Mouse (Mus musculus) kidney, adult 2 months (tissue): ENCODE results near the gene Nabp2. TPM values are rescaled to one million over a fixed set of nuclear protein-coding genes. Genes with fewer than 3 reads are reported as not detected.

Experiments used
- DNase-seq: peaks from one replicate; pipeline ENCODE4 v3.0.0; 2021
- H3K27ac ChIP-seq: fragments of 200-500 bp; 2 replicates; pipeline ENCODE4 v1.5.1; 2012; ENCODE audit warnings: low read depth, low read length, control low read depth, inconsistent platforms; ENCODE audit not compliant: insufficient read depth
- H3K27me3 ChIP-seq: fragments of 200-500 bp; replicated peaks from 2 replicates; pipeline ENCODE4 v1.6.1; 2012; ENCODE audit warnings: mild to moderate bottlenecking, moderate library complexity, low read length, inconsistent platforms; ENCODE audit not compliant: control insufficient read depth, insufficient read depth
- H3K36me3 ChIP-seq: fragments of 200-500 bp; 2 replicates; pipeline ENCODE4 v1.6.1; 2012; ENCODE audit warnings: mild to moderate bottlenecking, moderate library complexity, low read length, inconsistent platforms; ENCODE audit not compliant: control insufficient read depth, insufficient read depth
- H3K4me1 ChIP-seq: fragments of 200-500 bp; 2 replicates; pipeline ENCODE4 v1.6.1; 2011; ENCODE audit warnings: low read length; ENCODE audit not compliant: control insufficient read depth, insufficient read depth
- H3K4me3 ChIP-seq: fragments of 200-500 bp; 2 replicates; pipeline ENCODE4 v1.5.1; 2011; ENCODE audit warnings: mild to moderate bottlenecking, low read depth, low read length, control low read depth; ENCODE audit not compliant: insufficient read depth
- CTCF ChIP-seq: fragments of 200-500 bp; conservative IDR thresholded peaks from 2 replicates; pipeline ENCODE4 v1.5.1; 2011; ENCODE audit warnings: low read depth, mild to moderate bottlenecking, control low read depth, low read length, moderate library complexity, mixed read lengths; ENCODE audit not compliant: insufficient read depth, insufficient read length
- POLR2A ChIP-seq: fragments of 200-500 bp; IDR thresholded peaks from one replicate; pipeline ENCODE4 v1.6.1; 2011; ENCODE audit warnings: low read depth, low read length, control low read depth
- WGBS: fragments of 180-500 bp; shearing (Covaris S2); methylation state at CpG from one replicate; pipeline ENCODE4 v1.1.7; 2018; 5-methylcytosine and 5-hydroxymethylcytosine counted together
- polyA plus RNA-seq: library from polyadenylated mRNA; depleted of rRNA; stranded (reverse); fragments of >200 nt; gene quantifications from 2 replicates; pipeline ENCODE4 v1.2.3, GENCODE M21; 2012

Nabp2 gene
- polyA plus RNA-seq, 1 experiment = 37.8 TPM

- no peak overlapping the region for H3K4me3 ChIP-seq
- H3K27me3 ChIP-seq = no peaks in the 10 kb centered on the region
- TF ChIP-seq CTCF = no peak
- no peak for TF ChIP-seq POLR2A
- DNase-seq = no peak
- H3K27ac ChIP-seq = no peak overlapping the region
- no peaks in the 10 kb centered on the region for H3K36me3 ChIP-seq
- H3K4me1 ChIP-seq = no peaks in the 10 kb centered on the region
- WGBS = 82% methylated on average over 4 of the region's 4 CpGs
These were observed 18.2 kb upstream of the Nabp2 start for GRCm38 (mm10) chr10:128429454-128429853.

DNA sequence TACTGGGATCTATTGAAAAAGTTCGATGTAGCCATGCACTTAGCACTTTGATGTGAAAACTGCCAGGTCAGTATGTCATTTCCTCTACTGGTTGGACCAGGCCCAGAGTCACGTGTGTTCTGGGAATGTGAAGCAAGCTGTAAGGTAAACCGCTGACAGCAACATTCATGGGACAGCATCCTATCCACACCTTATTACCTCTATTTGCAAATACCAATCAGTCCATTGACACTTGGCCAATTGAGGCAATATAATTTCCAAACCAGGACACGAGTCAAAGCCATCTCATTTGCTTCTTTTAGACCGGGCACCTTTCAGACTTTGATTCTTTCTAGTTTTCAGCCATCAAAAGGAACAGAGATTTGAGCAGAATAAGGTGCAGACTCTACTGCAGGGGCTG is 17.8 kb upstream of the Nabp2 start:
- Histone ChIP-seq H3K4me3 (no peak overlapping the region), H3K4me1 (no peaks in the 10 kb centered on the region), H3K27ac (no peak overlapping the region), H3K36me3 (no peaks in the 10 kb centered on the region), H3K27me3 (no peaks in the 10 kb centered on the region)
- TF ChIP-seq POLR2A = no peak
- no peak for TF ChIP-seq CTCF
- no peak for DNase-seq
- WGBS = 66% methylated on average over 5 of the region's 5 CpGs

DNA sequence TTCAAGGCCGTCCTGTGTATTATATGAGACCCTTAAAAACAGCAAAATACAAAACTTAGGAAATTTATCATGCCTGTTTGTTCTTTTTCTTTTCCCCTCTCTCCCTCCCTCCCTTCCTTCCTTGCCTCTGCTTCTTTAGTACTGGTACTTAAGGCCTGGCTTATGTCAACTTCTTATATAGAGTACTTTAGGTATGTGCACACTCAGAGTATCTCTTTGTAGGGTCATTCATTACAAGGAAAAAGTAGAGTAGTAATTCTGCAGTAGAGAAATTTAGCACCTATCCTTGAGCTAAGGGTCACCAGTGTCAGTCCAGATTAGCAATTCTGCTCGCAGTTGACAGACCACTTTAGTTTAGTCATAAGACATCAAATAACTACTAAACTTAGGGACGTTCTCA is 14.0 kb upstream of the Nabp2 start:
- WGBS = 75% methylated on average over 3 of the region's 3 CpGs
- no peaks in the 10 kb centered on the region for H3K27me3 ChIP-seq
- H3K4me3 ChIP-seq = no peak overlapping the region
- H3K36me3 ChIP-seq = 0 out of 2 replicates have a peak, but pooled peaks cover 1% of the 10 kb centered on the region
- DNase-seq = no peak
- TF ChIP-seq POLR2A (no peak), CTCF (no peak)
- no peaks in the 10 kb centered on the region for H3K4me1 ChIP-seq
- H3K27ac ChIP-seq = no peak overlapping the region

GRCm38 (mm10) chr10:128424604-128425003 is 13.3 kb upstream of the Nabp2 start:
- Histone ChIP-seq H3K4me1 (no peaks in the 10 kb centered on the region), H3K36me3 (0 out of 2 replicates have a peak, but pooled peaks cover 1% of the 10 kb centered on the region), H3K27ac (no peak overlapping the region), H3K27me3 (no peaks in the 10 kb centered on the region), H3K4me3 (no peak overlapping the region)
- DNase-seq = no peak
- WGBS = 30% methylated on average over 7 of the region's 7 CpGs
- TF ChIP-seq CTCF (no peak), POLR2A (no peak)

DNA sequence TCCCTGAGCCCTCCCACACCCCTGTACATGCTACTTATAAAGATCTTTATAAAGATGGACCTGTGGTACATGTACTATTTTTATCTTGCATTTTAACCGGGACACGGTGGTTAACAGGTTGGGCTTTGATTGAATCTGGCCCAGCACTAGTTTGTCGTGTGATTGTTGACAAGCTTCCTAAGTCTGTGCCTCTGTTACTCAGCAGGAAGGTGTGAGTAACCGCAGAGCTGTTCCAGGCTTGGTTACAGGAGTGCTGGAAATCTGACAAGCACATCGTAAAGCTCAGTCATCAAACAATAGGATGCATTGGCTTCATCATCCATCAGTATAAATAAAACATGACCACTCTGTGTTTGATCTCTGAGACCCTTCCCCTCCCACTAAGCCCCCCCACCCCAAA is 11.1 kb upstream of the Nabp2 start:
- Histone ChIP-seq H3K4me1 (no peaks in the 10 kb centered on the region), H3K27me3 (no peaks in the 10 kb centered on the region), H3K4me3 (no peak overlapping the region), H3K27ac (no peak overlapping the region), H3K36me3 (0 out of 2 replicates have a peak, but pooled peaks cover 1% of the 10 kb centered on the region)
- DNase-seq = no peak
- 57% methylated on average over 5 of the region's 5 CpGs for WGBS
- no peak for TF ChIP-seq CTCF

DNA sequence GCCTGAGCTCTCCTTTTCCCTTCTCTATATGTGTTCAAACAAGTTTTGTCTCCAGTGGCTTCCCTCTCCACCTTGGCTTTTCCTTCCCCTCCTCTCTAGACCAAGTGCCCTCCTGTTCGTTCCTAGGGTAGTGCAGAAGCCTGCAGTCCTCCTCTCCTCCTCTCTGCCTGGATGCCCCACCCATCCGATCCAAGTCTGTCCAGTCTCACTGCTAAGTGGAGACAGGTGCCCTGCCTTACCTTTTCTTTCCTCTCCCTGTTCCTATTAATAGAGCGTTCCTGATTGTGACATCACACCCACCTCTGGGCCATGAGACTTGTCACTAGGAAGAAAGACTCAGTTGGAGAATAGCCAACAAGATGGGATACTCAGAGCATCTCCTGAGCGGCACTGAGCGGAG is 3.6 kb upstream of the Nabp2 start:
- 80% methylated on average over 5 of the region's 5 CpGs for WGBS
- H3K27me3 ChIP-seq = no peaks in the 10 kb centered on the region
- peaks cover 6% of the 10 kb centered on the region for H3K4me1 ChIP-seq
- no peak overlapping the region for H3K27ac ChIP-seq
- DNase-seq = no peak
- no peak overlapping the region for H3K4me3 ChIP-seq
- TF ChIP-seq POLR2A (no peak), CTCF (no peak)
- no peaks in the 10 kb centered on the region; the same call in 1 of the 2 replicates for H3K36me3 ChIP-seq

DNA sequence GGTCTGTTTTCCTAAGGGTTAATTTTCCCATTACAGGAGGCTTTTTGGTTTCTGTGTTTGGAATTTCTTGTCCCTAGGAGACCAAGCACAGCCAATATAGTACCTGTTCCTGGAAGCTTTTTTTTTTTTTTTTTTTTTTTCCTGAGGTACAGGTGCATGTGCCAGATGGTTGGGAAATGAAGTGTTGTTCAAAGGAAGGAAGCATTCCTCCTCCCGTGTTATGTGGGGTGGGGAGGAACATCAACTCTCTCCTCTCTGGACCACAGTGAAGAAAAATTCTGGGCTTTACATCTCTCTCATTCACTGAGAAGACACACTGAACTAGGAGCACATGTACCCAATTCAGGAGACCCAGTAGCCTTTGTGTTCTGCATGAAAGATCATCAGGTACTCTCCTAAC is 1.8 kb upstream of the Nabp2 start:
- peaks cover 13% of the 10 kb centered on the region for H3K4me1 ChIP-seq
- DNase-seq = no peak
- no peak for TF ChIP-seq POLR2A
- no peak for TF ChIP-seq CTCF
- H3K36me3 ChIP-seq = no peaks in the 10 kb centered on the region; the same call in 1 of the 2 replicates
- no peak overlapping the region for H3K4me3 ChIP-seq
- no peak overlapping the region for H3K27ac ChIP-seq
- WGBS = 10% methylated on average over 1 of the region's 1 CpGs
- no peaks in the 10 kb centered on the region for H3K27me3 ChIP-seq
